Mouse (Mus musculus) embryo, embryonic 11.5 days (tissue): ENCODE measurements around the gene Heca.
"Not testable (repeated sequence)": the region's sequence is repeated elsewhere in the genome, so short reads cannot be mapped to it uniquely, and the experiment has no call there.

ENCODE experiments used
- DNase-seq: peaks from one replicate; pipeline ENCODE4 v3.0.0-alpha.2; 2012; ENCODE audit warnings: low read depth, low spot score

Heca gene

GRCm38 (mm10) chr10:17947960-17948730 lies at the start of gene Heca:
TSS of gene Heca (minus strand) at chr10:17948067.
- peak; percentile 94 for DNase-seq

- no peak for DNase-seq
Measured at GRCm38 (mm10) chr10:17990576-17990975, 42.7 kb upstream of the Heca start.

- no peak for DNase-seq
Measured at GRCm38 (mm10) chr10:17989136-17989535, 41.3 kb upstream of the Heca start.

- DNase-seq: no peak
Measured at GRCm38 (mm10) chr10:17987823-17988423, 40.1 kb upstream of the Heca start.

- no peak for DNase-seq
Measured at GRCm38 (mm10) chr10:17983313-17983712, 35.4 kb upstream of the Heca start.

- no peak for DNase-seq
Measured at GRCm38 (mm10) chr10:17966090-17966489, 18.2 kb upstream of the Heca start.

- DNase-seq: no peak
Measured at GRCm38 (mm10) chr10:17950761-17951160, 2.9 kb upstream of the Heca start.

- peak; percentile 27 for DNase-seq
Measured at GRCm38 (mm10) chr10:17947175-17947906, 526 bp downstream of the Heca start.

GRCm38 (mm10) chr10:17946799-17947174 lies 1.1 kb downstream of the Heca start:
- DNase-seq: not testable (repeated sequence)

GRCm38 (mm10) chr10:17946046-17946445 lies 1.8 kb downstream of the Heca start:
- DNase-seq: no peak

- no peak for DNase-seq
Measured at GRCm38 (mm10) chr10:17933622-17934021, 14.2 kb downstream of the Heca start.

GRCm38 (mm10) chr10:17932131-17932530 lies 15.7 kb downstream of the Heca start:
- no peak for DNase-seq

- no peak for DNase-seq
Measured at GRCm38 (mm10) chr10:17931157-17931556, 16.7 kb downstream of the Heca start.

- DNase-seq: no peak
Measured at GRCm38 (mm10) chr10:17930445-17931083, 17.3 kb downstream of the Heca start.

- no peak for DNase-seq
Measured at GRCm38 (mm10) chr10:17925200-17925599, 22.7 kb downstream of the Heca start.

- DNase-seq: no peak
Measured at GRCm38 (mm10) chr10:17924166-17924565, 23.7 kb downstream of the Heca start.

- DNase-seq: no peak
Measured at GRCm38 (mm10) chr10:17921381-17921780, 26.5 kb downstream of the Heca start.

GRCm38 (mm10) chr10:17919971-17920370 lies 27.9 kb downstream of the Heca start:
- DNase-seq: no peak

- no peak for DNase-seq
Measured at GRCm38 (mm10) chr10:17919032-17919431, 28.8 kb downstream of the Heca start.

- DNase-seq: no peak
Measured at GRCm38 (mm10) chr10:17908731-17909130, 39.1 kb downstream of the Heca start.

- not testable (repeated sequence) for DNase-seq
Measured at GRCm38 (mm10) chr10:17906405-17906804, 41.5 kb downstream of the Heca start.

GRCm38 (mm10) chr10:17903449-17903848 lies 44.4 kb downstream of the Heca start:
- DNase-seq: no peak
